Mouse (Mus musculus) kidney, adult 2 months (tissue): ENCODE data around the gene D630003M21Rik. TPM values are rescaled to one million over a fixed set of nuclear protein-coding genes. Genes with fewer than 3 reads are reported as not detected.

Source experiments
- DNase-seq: peaks from one replicate; pipeline ENCODE4 v3.0.0; 2021
- H3K27ac ChIP-seq: fragments of 200-500 bp; 2 replicates; pipeline ENCODE4 v1.5.1; 2012; ENCODE audit warnings: low read depth, low read length, control low read depth, inconsistent platforms; ENCODE audit not compliant: insufficient read depth
- H3K27me3 ChIP-seq: fragments of 200-500 bp; replicated peaks from 2 replicates; pipeline ENCODE4 v1.6.1; 2012; ENCODE audit warnings: mild to moderate bottlenecking, moderate library complexity, low read length, inconsistent platforms; ENCODE audit not compliant: control insufficient read depth, insufficient read depth
- H3K36me3 ChIP-seq: fragments of 200-500 bp; 2 replicates; pipeline ENCODE4 v1.6.1; 2012; ENCODE audit warnings: mild to moderate bottlenecking, moderate library complexity, low read length, inconsistent platforms; ENCODE audit not compliant: control insufficient read depth, insufficient read depth
- H3K4me1 ChIP-seq: fragments of 200-500 bp; 2 replicates; pipeline ENCODE4 v1.6.1; 2011; ENCODE audit warnings: low read length; ENCODE audit not compliant: control insufficient read depth, insufficient read depth
- H3K4me3 ChIP-seq: fragments of 200-500 bp; 2 replicates; pipeline ENCODE4 v1.5.1; 2011; ENCODE audit warnings: mild to moderate bottlenecking, low read depth, low read length, control low read depth; ENCODE audit not compliant: insufficient read depth
- CTCF ChIP-seq: fragments of 200-500 bp; conservative IDR thresholded peaks from 2 replicates; pipeline ENCODE4 v1.5.1; 2011; ENCODE audit warnings: low read depth, mild to moderate bottlenecking, control low read depth, low read length, moderate library complexity, mixed read lengths; ENCODE audit not compliant: insufficient read depth, insufficient read length
- POLR2A ChIP-seq: fragments of 200-500 bp; IDR thresholded peaks from one replicate; pipeline ENCODE4 v1.6.1; 2011; ENCODE audit warnings: low read depth, low read length, control low read depth
- WGBS: fragments of 180-500 bp; shearing (Covaris S2); methylation state at CpG from one replicate; pipeline ENCODE4 v1.1.7; 2018; 5-methylcytosine and 5-hydroxymethylcytosine counted together
- polyA plus RNA-seq: library from polyadenylated mRNA; depleted of rRNA; stranded (reverse); fragments of >200 nt; gene quantifications from 2 replicates; pipeline ENCODE4 v1.2.3, GENCODE M21; 2012

D630003M21Rik gene
- polyA plus RNA-seq, 1 experiment, result 2.0 TPM

DNA sequence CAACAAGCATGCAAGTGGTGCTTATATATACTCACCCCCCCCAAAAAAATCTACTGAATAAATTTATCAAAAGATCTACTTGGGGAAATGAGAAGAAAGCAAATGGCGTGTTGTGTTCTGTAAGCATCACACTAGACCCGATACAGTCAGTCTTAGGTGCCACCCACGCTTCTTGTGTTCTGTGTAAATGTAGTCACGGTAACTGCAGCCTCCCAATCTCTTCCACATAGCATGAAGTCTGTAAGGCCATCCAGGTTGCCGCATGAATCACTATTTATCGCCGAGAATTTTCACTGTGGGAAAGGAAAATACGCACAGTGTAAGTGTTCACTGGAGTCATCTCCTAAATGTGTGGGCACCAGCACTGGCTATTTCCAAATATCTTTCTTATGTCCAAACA, 45.8 kb downstream of the D630003M21Rik start:
- Histone ChIP-seq H3K27me3 (no peaks in the 10 kb centered on the region), H3K4me3 (no peak overlapping the region), H3K4me1 (peaks cover 8% of the 10 kb centered on the region; the same call in 1 of the 2 replicates), H3K27ac (no peak overlapping the region), H3K36me3 (no peaks in the 10 kb centered on the region)
- WGBS, result 92% methylated on average over 8 of the region's 8 CpGs
- no peak for TF ChIP-seq CTCF
- no peak for TF ChIP-seq POLR2A
- no peak for DNase-seq

DNA sequence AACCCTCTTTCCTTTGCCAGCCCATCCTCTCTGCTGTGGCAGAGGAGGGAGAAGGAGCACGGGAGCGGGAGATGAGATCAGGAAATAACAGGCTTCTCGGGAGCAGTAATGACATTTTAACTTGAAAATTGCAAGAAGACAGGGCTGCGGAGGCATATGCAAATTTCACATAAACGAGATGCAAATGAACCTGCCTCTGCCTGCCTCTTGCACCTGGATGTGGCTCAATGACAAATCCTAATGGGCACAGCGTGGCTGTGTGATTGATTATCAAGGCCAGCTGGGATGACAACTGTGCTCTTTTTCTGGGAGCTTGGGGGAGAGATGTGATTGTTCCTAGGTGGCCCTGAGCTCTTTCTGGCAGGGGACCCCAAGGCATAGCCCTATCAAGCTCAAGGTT, 47.1 kb downstream of the D630003M21Rik start:
- Histone ChIP-seq H3K36me3 (no peaks in the 10 kb centered on the region), H3K27ac (no peak overlapping the region), H3K4me3 (no peak overlapping the region), H3K4me1 (peaks cover 8% of the 10 kb centered on the region; the same call in 1 of the 2 replicates), H3K27me3 (no peaks in the 10 kb centered on the region)
- DNase-seq, result no peak
- WGBS, result 73% methylated on average over 6 of the region's 6 CpGs
- TF ChIP-seq CTCF (no peak), POLR2A (no peak)

DNA sequence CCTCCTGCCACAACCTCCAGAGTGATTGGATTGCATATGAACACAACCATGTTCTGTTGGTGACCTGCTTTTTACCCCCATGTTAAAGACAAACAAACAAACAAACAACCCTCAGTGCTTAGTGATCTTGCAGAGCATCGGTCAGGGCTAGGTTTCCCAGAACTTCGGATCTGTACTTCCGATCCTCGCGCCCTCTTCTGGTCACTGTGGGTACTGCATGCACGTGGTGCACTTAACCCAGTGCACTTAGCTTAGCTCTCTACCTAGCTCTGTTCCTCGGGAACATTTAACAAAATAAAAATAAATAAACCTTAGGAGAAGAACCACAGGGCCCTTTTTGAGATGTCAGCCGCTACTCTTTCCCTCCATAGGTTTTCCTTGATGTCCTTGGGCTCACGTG, 48.2 kb downstream of the D630003M21Rik start:
- H3K27me3 ChIP-seq, result no peaks in the 10 kb centered on the region
- WGBS, result 56% methylated on average over 9 of the region's 9 CpGs
- peak; percentile 63 for DNase-seq
- no peak overlapping the region for H3K27ac ChIP-seq
- H3K36me3 ChIP-seq, result no peaks in the 10 kb centered on the region
- TF ChIP-seq POLR2A, result no peak
- TF ChIP-seq CTCF, result peak; percentile 76
- H3K4me3 ChIP-seq, result no peak overlapping the region
- peaks cover 8% of the 10 kb centered on the region; the same call in 1 of the 2 replicates for H3K4me1 ChIP-seq

DNA sequence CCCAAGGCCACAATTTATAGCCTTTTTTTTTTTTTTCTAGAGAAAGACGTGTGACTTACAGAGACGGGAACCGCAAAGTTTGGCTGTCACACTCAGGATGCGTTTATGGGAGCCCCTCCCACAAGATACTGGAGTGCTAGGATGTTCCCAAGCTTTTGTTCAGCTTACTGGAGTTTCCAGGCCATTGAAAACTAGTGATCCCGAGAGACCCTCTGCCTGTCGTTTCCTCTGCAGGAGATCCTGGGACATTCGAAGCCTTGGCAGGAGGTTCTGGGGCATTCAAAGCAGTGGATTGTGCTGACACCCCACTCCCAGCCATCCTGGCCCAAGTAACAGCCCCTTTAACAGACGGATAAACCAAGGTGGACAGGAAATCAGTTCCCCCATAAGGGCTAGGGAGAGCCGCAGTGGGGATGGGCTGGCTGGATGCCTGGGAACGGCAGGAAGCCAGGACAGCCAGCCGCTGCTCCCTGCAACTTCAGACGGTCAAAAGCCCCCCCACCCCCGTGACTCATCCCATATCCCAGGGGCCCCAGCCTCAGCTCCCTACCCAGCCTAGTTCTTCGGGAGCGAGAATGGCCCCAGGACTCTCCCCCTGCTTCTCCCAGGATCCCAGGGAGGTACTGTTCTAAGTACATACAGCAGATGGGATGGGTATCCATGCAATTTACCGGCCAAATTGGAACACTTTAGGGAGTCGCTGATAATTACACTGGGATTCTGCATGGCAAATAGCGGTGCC, 49.5 kb downstream of the D630003M21Rik start:
- 26% methylated on average over 18 of the region's 18 CpGs for WGBS
- Histone ChIP-seq H3K27ac (0 out of 2 replicates have a peak overlapping the region, but pooled peaks have one; percentile 33), H3K4me3 (peak overlapping the region; percentile 55), H3K36me3 (no peaks in the 10 kb centered on the region), H3K4me1 (peaks cover 8% of the 10 kb centered on the region; the same call in 1 of the 2 replicates), H3K27me3 (no peaks in the 10 kb centered on the region)
- no peak for TF ChIP-seq CTCF
- no peak for TF ChIP-seq POLR2A
- DNase-seq, result peak; percentile 31

DNA sequence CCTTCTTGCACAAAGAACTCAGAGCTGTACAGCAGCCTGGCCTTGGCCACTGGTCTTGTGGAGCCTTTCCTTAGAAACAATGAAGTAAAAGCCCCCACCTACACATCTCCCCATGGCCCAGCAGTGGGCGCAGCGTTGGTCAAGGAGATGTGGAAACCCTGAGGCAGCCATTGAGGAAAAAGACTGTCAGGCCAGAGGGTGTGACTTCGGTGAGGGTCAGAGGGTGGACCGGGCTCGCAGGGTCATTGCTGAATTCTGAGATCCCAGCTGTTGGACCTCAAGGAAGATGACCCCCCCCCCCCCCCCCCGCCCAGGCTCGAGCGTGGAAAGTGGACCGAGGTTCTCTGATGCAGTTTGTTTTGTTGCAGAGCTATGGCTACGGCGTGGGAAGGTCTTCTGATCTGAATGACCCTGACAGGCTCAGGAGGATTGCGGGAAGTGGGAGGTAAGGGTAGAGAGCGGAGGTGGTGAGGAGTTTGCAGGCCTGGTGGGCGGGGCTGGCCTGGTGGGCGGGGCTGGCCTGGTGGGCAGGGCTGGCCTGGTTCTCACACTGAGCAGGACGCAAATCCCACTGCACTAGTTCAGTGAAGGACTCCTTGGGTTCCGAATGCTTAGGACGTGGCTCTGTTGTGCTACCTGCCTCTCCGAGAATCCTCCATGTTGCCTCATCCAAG, 50.2 kb downstream of the D630003M21Rik start:
- Histone ChIP-seq H3K4me3 (peak overlapping the region; percentile 55), H3K4me1 (peaks cover 12% of the 10 kb centered on the region; the same call in 1 of the 2 replicates), H3K27me3 (no peaks in the 10 kb centered on the region), H3K27ac (0 out of 2 replicates have a peak overlapping the region, but pooled peaks have one; percentile 33), H3K36me3 (no peaks in the 10 kb centered on the region)
- WGBS, result 11% methylated on average over 19 of the region's 19 CpGs
- TF ChIP-seq POLR2A (no peak), CTCF (no peak)
- DNase-seq, result peak; percentile 87

DNA sequence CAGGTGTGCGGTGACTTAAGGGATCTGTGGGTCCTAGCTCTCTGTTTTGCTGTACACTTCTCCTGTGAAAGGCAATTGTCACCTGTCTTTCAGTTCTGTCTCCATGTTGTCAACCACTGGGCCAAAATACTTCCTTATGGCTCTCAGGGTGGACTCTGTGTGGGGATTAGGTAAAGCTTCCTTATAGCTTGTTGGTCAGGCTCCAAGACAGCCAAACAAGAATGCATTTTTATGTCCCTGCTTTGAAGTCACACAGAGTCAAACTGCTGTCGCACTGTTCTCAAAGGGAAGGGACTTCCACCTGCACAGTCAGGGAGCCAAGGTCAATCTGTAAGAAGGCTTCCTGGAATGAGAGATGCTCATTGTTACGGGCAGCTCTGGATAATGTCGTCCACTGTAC, 50.9 kb downstream of the D630003M21Rik start:
- H3K27me3 ChIP-seq, result no peaks in the 10 kb centered on the region
- no peaks in the 10 kb centered on the region for H3K36me3 ChIP-seq
- no peak for DNase-seq
- TF ChIP-seq POLR2A (no peak), CTCF (no peak)
- WGBS, result 79% methylated on average over 4 of the region's 4 CpGs
- no peak overlapping the region for H3K4me3 ChIP-seq
- H3K4me1 ChIP-seq, result peaks cover 12% of the 10 kb centered on the region; the same call in 1 of the 2 replicates
- no peak overlapping the region for H3K27ac ChIP-seq

DNA sequence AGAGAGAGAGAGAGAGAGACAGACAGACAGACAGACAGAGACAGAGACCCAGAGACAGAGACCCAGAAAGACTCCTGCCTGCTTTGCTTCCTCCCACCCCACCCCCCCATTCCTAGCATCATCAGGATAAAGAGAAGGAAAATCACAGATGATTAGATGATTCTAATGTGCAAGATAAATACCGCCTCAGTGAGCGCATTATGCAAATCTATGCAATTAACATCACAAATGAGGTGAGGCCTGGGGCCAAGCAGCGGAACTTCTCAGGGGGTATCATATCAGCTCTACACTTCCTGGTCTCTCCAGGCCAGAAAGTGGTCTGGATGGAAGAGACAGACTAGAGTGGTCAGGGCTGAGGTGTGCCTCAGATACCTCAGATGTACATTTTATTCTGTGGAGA, 51.4 kb downstream of the D630003M21Rik start:
- Histone ChIP-seq H3K36me3 (no peaks in the 10 kb centered on the region), H3K4me1 (peaks cover 12% of the 10 kb centered on the region; the same call in 1 of the 2 replicates), H3K27ac (no peak overlapping the region), H3K4me3 (no peak overlapping the region), H3K27me3 (no peaks in the 10 kb centered on the region)
- DNase-seq, result no peak
- TF ChIP-seq CTCF, result no peak
- TF ChIP-seq POLR2A, result no peak
- 88% methylated on average over 3 of the region's 3 CpGs for WGBS
